Mouse (Mus musculus): Measurements from ENCODE around the gene Tcl1b1.
"Not testable (repeated sequence)": the region's sequence is repeated elsewhere in the genome, so short reads cannot be mapped to it uniquely, and the experiment has no call there.

Gene Tcl1b1

DNA sequence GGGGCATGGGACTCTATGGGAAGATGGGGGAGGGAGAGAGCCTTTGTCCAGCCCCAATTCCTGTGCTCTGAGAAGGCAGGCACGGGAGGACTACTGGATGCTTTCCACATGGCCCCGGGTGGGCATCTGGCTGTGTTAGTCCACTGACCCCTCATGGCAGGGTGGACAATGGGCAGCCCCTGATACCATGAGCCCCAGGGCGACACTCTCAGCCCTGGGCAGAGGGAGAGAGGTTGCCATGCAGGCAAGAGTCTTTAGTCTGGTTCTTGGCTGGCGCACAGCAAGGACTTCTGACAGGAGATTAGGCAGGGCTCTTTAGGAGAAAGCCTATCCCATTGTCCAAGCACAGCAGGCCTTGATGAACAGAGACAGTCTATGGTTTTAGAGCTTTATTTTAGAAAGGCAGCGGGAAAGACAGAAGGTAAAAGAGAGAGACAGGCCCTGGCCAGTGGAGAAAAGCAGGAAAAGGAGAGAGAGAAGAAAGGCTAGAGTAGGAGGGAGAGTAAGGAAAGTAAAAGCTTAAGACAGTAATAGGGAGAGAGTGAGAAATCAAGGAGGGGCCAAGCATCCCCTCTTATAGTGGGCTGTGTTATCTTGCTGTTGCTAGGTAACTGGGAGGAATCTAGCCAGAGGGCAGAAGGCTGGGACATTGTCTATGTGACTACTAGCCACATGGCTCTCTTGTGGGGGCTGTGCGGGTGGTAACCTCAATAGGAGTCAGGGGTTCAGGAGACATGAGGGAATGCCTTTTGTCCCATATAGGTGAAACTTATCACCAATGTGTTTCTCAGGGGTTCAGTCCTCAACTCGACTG, 40.4 kb downstream of the Tcl1b1 start:
- DNase-seq (ENCODE audit: low read depth) = not testable (repeated sequence)

DNA sequence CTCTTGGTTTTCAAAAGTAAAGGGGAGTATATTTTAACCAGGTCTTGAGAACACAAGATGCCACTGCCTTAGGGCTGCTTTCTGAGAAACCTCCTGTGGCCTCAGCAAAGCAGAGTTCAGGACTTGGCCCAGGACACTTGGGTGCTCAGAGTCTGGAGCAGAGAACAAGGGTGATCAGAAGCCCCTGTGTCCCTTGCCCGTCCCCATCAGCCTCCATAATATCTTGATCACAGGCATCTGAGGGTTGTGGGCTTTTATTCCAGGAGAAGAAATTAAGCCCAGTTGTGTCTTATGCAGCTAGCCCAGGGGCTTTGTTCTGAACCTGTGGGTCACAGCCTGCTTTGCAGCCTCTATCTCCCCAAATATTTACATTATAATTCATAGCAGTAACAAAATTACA, 42.2 kb downstream of the Tcl1b1 start, which contains the start of gene Tcl1b4:
Gene Tcl1b4, plus strand, starts transcription at position 301 of the 400 bp plus-strand sequence.
- DNase-seq (ENCODE audit: low read depth) = not testable (repeated sequence)

DNA sequence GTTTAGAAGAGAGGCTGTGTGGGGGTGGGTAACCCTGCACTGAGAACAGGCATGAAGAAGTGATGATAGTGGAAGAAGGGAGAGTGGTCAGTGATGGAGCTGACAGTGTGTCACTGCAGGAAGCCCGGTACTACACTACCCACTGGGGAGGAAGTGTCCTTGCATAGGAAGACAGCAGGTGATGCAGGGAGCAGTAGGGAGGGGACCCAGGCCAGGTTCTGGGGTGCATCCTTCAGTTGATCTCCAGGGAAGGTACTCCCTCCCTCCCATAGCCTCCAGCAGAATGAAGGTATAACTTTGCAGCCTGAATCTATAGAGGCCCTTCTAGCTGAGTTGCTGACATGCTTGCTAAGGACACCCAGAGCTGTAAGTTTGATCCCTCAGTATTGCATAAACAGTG, 47.6 kb downstream of the Tcl1b1 start:
- no peak for DNase-seq (ENCODE audit: low read depth)

DNA sequence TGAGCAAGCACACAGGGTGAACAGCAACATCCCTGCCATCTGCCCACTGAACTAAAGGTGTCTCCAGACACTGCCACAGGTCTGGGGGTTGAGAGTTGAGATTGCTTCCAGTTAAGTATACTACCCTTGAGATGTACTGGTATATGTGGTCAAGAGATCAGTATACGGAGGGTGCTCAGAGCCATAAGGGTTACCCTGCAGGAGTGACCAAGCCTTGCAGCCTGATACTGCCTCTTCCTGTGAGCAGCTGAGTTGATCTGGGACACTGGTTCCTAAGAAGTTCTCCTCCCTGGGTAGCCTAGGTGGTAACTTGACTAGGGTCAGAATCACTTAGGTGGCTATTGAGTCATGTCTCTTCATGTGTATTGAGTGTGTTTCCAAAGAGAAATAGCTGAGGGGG, 49.0 kb downstream of the Tcl1b1 start:
- DNase-seq (ENCODE audit: low read depth) = no peak

DNA sequence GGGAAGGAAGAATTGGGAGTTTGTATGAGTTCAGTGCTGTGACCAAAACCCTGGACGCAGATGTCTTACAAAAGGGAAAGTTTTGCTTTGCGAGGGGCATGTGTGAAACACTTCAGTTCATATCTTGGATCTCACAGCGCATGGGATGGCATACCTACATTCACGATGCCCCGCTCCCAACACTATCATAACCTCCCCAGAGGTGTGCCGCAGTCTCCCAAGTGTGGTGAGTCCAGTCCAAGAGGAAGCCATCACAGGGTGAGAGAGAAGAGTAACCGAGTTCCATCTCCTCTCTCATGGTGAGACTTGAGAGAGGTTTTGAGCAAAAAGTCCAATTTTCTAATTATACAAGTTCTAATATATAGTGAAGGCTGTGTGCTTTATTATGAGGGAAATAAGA, 49.7 kb downstream of the Tcl1b1 start:
- DNase-seq (ENCODE audit: low read depth) = no peak
